Mouse (Mus musculus) liver, postnatal 0 days (tissue): Measurements from ENCODE around the gene Nudt15.
A peak's percentile ranks its signal among the peaks of the same experiment; 100 is the strongest.

Source experiments
- CTCF ChIP-seq: sonication (generic); IDR thresholded peaks from 2 replicates; pipeline ENCODE4 v1.5.1; 2016; ENCODE audit warnings: antibody characterized with exemption, low read depth
- EP300 ChIP-seq: IDR thresholded peaks from 2 replicates; pipeline ENCODE4 v1.6.1; 2016; ENCODE audit warnings: antibody characterized with exemption, low read depth, mild to moderate bottlenecking

GRCm38 (mm10) chr14:73507702-73508376, 40.2 kb downstream of the Nudt15 start:
- TF ChIP-seq CTCF (no peak), EP300 (0 out of 2 replicates have a peak, but pooled peaks have one; percentile 8)
